Mouse (Mus musculus): ENCODE measurements around the gene Cenpx.
A peak's percentile ranks its signal among the peaks of the same experiment; 100 is the strongest.
"Not testable (repeated sequence)": the region's sequence is repeated elsewhere in the genome, so short reads cannot be mapped to it uniquely, and the experiment has no call there.

Cenpx gene

GRCm38 (mm10) chr11:120713580-120714518, at the start of gene Cenpx, which contains the start of gene Lrrc45:
TSS of gene Cenpx (minus strand) at chr11:120713738.
TSS of gene Lrrc45 (plus strand) at chr11:120713925.
- DNase-seq (ENCODE audit: low read depth) = peak; percentile 99

- DNase-seq (ENCODE audit: low read depth) = not testable (repeated sequence)
Measured at GRCm38 (mm10) chr11:120762672-120763041, 49.1 kb upstream of the Cenpx start, which contains the start of gene Hmga1b. TSS of gene Hmga1b (plus strand) at chr11:120762794.

GRCm38 (mm10) chr11:120761811-120762671, 48.5 kb upstream of the Cenpx start:
- no peak for DNase-seq (ENCODE audit: low read depth)

- no peak for DNase-seq (ENCODE audit: low read depth)
Measured at GRCm38 (mm10) chr11:120760236-120760635, 46.7 kb upstream of the Cenpx start.

- DNase-seq (ENCODE audit: low read depth) = no peak
Measured at GRCm38 (mm10) chr11:120751606-120752005, 38.1 kb upstream of the Cenpx start.

- DNase-seq (ENCODE audit: low read depth) = peak; percentile 75
Measured at GRCm38 (mm10) chr11:120749430-120749829, 35.9 kb upstream of the Cenpx start.

GRCm38 (mm10) chr11:120747974-120748373, 34.4 kb upstream of the Cenpx start:
- DNase-seq (ENCODE audit: low read depth) = no peak

GRCm38 (mm10) chr11:120744121-120744701, 30.7 kb upstream of the Cenpx start:
- no peak for DNase-seq (ENCODE audit: low read depth)

GRCm38 (mm10) chr11:120740981-120741380, 27.4 kb upstream of the Cenpx start:
- no peak for DNase-seq (ENCODE audit: low read depth)

GRCm38 (mm10) chr11:120736424-120736823, 22.9 kb upstream of the Cenpx start:
- no peak for DNase-seq (ENCODE audit: low read depth)

- no peak for DNase-seq (ENCODE audit: low read depth)
Measured at GRCm38 (mm10) chr11:120733521-120733920, 20.0 kb upstream of the Cenpx start.

- DNase-seq (ENCODE audit: low read depth) = peak; percentile 39
Measured at GRCm38 (mm10) chr11:120731858-120732680, 18.5 kb upstream of the Cenpx start, which contains the start of gene Cbr2. TSS of gene Cbr2 (minus strand) at chr11:120732114.

- no peak for DNase-seq (ENCODE audit: low read depth)
Measured at GRCm38 (mm10) chr11:120731395-120731794, 17.9 kb upstream of the Cenpx start.

- DNase-seq (ENCODE audit: low read depth) = no peak
Measured at GRCm38 (mm10) chr11:120730331-120730870, 16.9 kb upstream of the Cenpx start.

- peak; percentile 52 for DNase-seq (ENCODE audit: low read depth)
Measured at GRCm38 (mm10) chr11:120729432-120730050, 16.0 kb upstream of the Cenpx start.

- no peak for DNase-seq (ENCODE audit: low read depth)
Measured at GRCm38 (mm10) chr11:120728530-120729240, 15.1 kb upstream of the Cenpx start.

- DNase-seq (ENCODE audit: low read depth) = no peak
Measured at GRCm38 (mm10) chr11:120727564-120727963, 14.0 kb upstream of the Cenpx start.

GRCm38 (mm10) chr11:120727169-120727527, 13.6 kb upstream of the Cenpx start, which contains the start of gene Dcxr:
TSS of gene Dcxr (minus strand) at chr11:120727281.
- DNase-seq (ENCODE audit: low read depth) = peak; percentile 98

GRCm38 (mm10) chr11:120726243-120727168, 13.0 kb upstream of the Cenpx start:
- DNase-seq (ENCODE audit: low read depth) = no peak
